Mouse (Mus musculus): ENCODE data around the gene Ccdc106. TPM values are rescaled to one million over a fixed set of nuclear protein-coding genes. Genes with fewer than 3 reads are reported as not detected.

The Ccdc106 gene
- polyA plus RNA-seq, 1 experiment from 2014 or later: 17.0 TPM

DNA sequence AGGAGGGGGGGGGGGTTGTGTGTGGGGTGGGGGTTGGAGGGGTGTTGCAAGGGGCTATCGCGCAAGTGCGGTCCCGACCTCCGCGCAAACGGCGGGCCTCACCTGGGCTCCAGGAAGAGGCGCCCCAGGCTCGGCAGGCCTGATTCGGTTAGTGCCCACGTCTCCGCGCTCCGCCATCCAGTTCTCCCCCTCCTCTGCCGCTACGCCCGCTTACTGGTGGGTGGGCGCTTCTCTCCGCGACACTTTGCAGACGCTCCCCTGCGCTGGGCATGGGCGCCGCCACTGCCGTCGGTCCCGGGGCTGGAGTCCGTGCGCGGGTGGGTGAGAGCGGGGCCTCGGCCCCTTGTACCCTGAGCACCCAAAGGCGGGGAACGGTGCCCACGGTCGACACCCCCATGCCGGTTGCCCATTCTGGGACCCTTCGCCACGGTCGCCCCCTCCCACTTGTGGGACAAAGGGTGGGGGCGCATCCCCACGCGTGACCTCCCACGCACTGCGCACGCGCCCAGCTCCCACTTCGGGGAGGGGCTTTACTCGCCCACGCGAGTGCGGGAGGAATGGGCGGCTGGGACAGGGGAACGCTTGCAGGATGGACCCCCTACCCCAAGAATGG lies 36.4 kb downstream of the Ccdc106 start:
- H3K4me3 ChIP-seq: peak overlapping the region; percentile 51
- no peaks in the 10 kb centered on the region for H3K9me3 ChIP-seq (replicated peaks)
- H3K27me3 ChIP-seq: peaks cover 72% of the 10 kb centered on the region
- peak overlapping the region; percentile 71 for H3K4me2 ChIP-seq
- H3K27ac ChIP-seq: no peak overlapping the region
- H3K4me1 ChIP-seq: peaks cover 62% of the 10 kb centered on the region
- ATAC-seq: no peak
- H3K9ac ChIP-seq: peak overlapping the region; percentile 74
- H3K36me3 ChIP-seq (ENCODE audit: poor library complexity, severe bottlenecking): no peaks in the 10 kb centered on the region
- WGBS: 1% methylated on average over 55 of the region's 55 CpGs

DNA sequence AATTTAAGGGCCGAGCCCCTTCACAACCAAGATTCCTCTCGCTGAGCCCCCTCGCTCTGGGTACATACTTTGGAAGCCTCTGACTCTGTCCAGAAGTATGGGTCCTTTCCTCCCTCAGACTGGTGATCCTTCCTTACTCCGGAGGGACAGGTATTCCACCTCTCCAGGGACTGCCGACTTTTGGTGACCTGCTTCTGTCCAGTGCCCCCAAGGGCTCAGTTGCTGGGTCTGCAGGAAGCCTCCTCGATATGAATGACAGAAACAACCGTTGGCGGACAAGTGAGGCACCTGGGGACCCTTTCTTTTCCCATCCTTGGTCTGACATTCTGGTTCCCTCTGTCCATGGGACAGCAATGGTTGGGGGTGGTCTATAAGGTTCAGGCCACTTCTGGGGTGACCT lies 37.0 kb downstream of the Ccdc106 start:
- peak overlapping the region; percentile 74 for H3K9ac ChIP-seq
- no peak for ATAC-seq
- peaks cover 56% of the 10 kb centered on the region for H3K4me1 ChIP-seq
- no peaks in the 10 kb centered on the region for H3K36me3 ChIP-seq (ENCODE audit: poor library complexity, severe bottlenecking)
- H3K9me3 ChIP-seq (replicated peaks): no peaks in the 10 kb centered on the region
- H3K27me3 ChIP-seq: peaks cover 67% of the 10 kb centered on the region
- no peak overlapping the region for H3K27ac ChIP-seq
- peak overlapping the region; percentile 71 for H3K4me2 ChIP-seq
- H3K4me3 ChIP-seq: peak overlapping the region; percentile 51
- 40% methylated on average over 8 of the region's 8 CpGs for WGBS

DNA sequence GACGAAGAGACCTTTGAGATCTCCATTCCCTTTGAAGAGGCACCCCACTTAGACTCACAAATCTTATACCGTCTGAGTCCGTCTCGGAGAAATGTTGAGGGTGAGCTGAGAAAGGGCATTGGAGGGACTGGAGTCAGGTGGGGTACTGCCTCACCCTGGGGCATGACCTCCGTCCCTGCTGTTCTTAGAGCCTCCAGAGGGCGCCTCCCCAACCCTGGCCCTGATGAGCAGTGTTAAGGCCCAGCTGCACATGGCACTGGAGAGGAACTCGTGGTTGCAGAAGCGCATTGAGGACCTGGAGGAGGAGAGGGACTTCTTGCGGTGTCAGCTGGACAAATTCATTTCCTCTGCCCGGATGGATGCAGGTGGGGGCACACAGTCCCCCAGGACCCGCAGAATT lies 37.5 kb downstream of the Ccdc106 start:
- peak overlapping the region; percentile 71 for H3K4me2 ChIP-seq
- ATAC-seq: no peak
- H3K36me3 ChIP-seq (ENCODE audit: poor library complexity, severe bottlenecking): no peaks in the 10 kb centered on the region
- H3K27ac ChIP-seq: no peak overlapping the region
- H3K27me3 ChIP-seq: peaks cover 63% of the 10 kb centered on the region
- H3K4me1 ChIP-seq: peaks cover 52% of the 10 kb centered on the region
- no peak overlapping the region for H3K9ac ChIP-seq
- peak overlapping the region; percentile 51 for H3K4me3 ChIP-seq
- H3K9me3 ChIP-seq (replicated peaks): no peaks in the 10 kb centered on the region
- 29% methylated on average over 11 of the region's 11 CpGs for WGBS

DNA sequence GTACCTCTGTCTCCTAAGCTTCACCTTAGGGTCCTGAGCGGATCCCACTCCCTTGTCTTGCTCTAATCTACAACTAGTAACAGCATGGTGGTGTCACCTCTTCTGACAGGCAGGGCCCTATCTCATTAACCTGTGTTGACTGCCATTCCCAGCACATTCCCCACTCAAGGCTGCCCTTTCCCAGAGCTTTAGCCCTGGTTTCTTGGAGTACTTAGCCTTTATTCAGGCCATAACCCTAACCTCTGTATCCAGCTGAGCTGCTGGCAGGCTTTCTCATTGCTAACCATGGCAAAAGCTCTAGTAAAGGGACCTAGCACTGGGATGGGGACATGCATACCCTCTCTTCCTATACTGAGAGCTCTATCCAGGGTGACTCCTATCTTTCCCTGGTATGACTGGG lies 38.3 kb downstream of the Ccdc106 start:
- Histone ChIP-seq H3K4me3 (no peak overlapping the region), H3K4me1 (peaks cover 49% of the 10 kb centered on the region), H3K4me2 (no peak overlapping the region), H3K27me3 (peaks cover 54% of the 10 kb centered on the region), H3K27ac (no peak overlapping the region), H3K9me3 (replicated peaks) (no peaks in the 10 kb centered on the region), H3K36me3 (ENCODE audit: poor library complexity, severe bottlenecking) (no peaks in the 10 kb centered on the region), H3K9ac (no peak overlapping the region)
- WGBS: 96% methylated on average over 1 of the region's 1 CpGs
- no peak for ATAC-seq

DNA sequence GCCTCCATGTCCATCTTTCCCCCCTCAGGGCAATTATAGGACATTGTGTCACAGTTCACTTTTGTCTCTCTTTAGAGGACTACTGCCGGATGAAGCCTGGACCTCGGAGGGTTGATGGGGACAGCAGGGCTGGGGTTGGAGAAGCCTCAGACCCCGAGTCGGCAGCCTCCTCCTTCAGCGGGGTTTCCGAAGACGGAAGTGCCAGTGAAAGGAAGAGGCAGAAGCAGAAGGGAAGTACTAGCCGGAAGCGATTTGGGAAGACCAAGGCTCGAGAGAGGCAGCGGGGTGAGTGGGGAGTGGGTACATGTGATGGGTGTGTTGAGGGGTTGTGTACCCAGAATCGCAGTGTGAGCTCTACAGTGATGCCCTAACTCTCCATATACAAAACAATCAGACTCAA lies 39.1 kb downstream of the Ccdc106 start:
- peak overlapping the region; percentile 99 for H3K27ac ChIP-seq
- H3K4me1 ChIP-seq: peaks cover 49% of the 10 kb centered on the region
- 0 out of 2 replicates have a peak overlapping the region, but pooled peaks have one; percentile 2 for H3K4me3 ChIP-seq
- no peak overlapping the region for H3K4me2 ChIP-seq
- peaks cover 46% of the 10 kb centered on the region for H3K27me3 ChIP-seq
- 88% methylated on average over 12 of the region's 12 CpGs for WGBS
- no peak for ATAC-seq
- no peak overlapping the region for H3K9ac ChIP-seq
- no peaks in the 10 kb centered on the region for H3K36me3 ChIP-seq (ENCODE audit: poor library complexity, severe bottlenecking)
- H3K9me3 ChIP-seq (replicated peaks): no peaks in the 10 kb centered on the region

DNA sequence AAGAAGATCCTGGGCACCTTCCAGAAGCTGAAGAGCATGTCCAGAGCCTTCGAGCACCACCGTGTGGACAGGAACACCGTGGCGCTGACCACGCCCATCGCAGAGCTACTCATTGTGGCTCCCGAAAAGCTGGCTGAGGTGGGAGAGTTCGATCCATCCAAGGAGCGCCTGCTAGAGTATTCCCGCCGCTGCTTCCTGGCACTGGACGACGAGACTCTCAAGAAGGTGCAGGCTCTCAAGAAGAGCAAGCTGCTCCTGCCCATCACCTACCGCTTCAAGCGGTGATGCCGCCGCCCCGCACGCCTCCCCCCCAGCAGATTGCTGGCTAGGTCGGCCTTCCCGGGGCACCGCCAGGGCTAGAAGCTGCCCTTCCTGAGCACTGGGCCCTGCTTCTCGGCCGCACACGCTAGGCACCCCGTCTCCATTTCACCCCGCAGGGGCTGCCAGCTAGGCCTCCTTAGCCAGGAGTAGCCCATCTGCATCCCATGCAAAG lies 39.9 kb downstream of the Ccdc106 start:
- no peak for ATAC-seq
- Histone ChIP-seq H3K9ac (peak overlapping the region; percentile 89), H3K4me3 (peak overlapping the region; percentile 58), H3K9me3 (replicated peaks) (no peaks in the 10 kb centered on the region), H3K4me1 (peaks cover 51% of the 10 kb centered on the region), H3K4me2 (peak overlapping the region; percentile 84), H3K36me3 (ENCODE audit: poor library complexity, severe bottlenecking) (no peaks in the 10 kb centered on the region), H3K27ac (peak overlapping the region; percentile 99), H3K27me3 (peaks cover 38% of the 10 kb centered on the region)
- WGBS: 3% methylated on average over 27 of the region's 27 CpGs

DNA sequence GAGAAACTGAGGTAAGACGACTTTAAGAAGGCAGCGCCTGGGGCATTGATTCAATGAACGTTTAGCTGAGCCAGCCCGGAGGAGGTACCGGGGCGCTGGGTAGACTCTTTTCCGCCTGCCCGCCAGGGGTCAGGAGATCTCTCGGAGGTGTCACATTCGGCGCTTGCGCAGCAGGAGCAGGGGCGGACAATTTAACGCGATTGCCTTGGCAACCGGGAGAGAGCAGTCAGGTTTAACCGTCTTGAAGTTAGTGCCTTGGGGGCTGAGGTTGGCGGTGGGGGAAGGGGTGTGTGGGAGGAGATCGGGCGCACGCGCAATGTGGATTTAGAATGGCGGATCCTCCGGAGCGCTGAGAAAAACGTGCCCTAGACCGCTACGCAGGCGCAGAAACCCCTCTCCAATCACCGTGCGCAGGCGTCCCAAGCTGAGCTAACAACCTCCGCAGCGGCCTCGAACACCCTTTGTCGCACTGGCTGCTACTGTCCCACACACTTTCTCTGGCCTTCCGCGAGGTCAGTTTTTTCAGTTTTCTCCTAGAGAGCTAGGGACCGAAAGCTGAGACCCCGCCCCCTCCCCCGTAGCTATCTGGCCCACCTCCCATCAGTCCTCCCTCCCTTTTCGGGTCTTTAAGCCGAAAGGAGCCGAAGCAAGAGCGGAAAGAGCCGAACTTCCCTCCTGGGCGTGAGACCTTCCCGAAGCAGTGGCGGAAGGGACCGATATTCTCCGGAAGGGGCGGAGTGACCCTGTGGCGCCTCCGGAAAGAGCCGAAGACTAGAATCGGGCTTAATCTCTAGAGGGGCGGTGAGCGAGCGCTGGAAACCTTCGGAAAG lies 40.8 kb downstream of the Ccdc106 start:
- H3K4me2 ChIP-seq: peak overlapping the region; percentile 84
- WGBS: under 1% methylated on average over 58 of the region's 60 CpGs
- peak overlapping the region; percentile 58 for H3K4me3 ChIP-seq
- peak overlapping the region; percentile 89 for H3K9ac ChIP-seq
- peak; percentile 92 for ATAC-seq
- peak overlapping the region; percentile 99 for H3K27ac ChIP-seq
- H3K4me1 ChIP-seq: peaks cover 58% of the 10 kb centered on the region
- H3K36me3 ChIP-seq (ENCODE audit: poor library complexity, severe bottlenecking): peaks cover 3% of the 10 kb centered on the region
- H3K9me3 ChIP-seq (replicated peaks): no peaks in the 10 kb centered on the region
- H3K27me3 ChIP-seq: peaks cover 29% of the 10 kb centered on the region

DNA sequence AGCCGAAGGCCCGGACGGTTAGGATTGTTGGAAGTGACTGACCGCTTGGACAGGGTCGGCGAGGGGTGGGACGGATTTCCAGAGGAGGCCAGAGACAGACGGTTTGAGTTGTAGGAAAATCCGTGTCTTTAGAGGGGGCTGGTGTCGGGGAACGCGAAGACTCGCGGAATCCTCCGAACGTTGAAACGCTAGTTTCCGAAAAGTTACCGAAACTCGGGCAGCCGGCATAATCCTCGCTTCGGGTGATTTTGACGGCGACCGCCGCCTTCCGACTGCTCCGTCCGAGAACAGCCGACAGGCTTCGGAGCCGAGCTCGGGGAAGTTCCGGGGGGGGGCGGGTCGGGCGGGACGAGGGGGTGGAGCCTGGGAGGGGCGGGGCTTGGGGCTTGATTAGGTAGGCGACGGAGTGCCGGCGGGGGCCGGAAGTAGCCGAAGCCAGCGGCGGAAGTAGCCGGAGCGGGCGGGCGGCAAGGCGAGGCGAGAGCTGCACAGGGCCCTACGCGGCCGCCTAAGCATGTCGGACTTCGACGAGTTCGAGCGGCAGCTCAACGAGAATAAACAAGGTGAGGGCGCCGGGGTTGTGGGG lies 41.5 kb downstream of the Ccdc106 start, which contains the start of gene U2af2:
TSS of gene U2af2 (plus strand) at position 370 of the 586 bp plus-strand sequence.
- Histone ChIP-seq H3K9ac (peak within 1 kb of the TSS; percentile 89), H3K27me3 (peaks cover 22% of the 10 kb centered on the region), H3K4me2 (peak within 1 kb of the TSS; percentile 84), H3K36me3 (ENCODE audit: poor library complexity, severe bottlenecking) (peaks cover 10% of the 10 kb centered on the region), H3K27ac (peak within 1 kb of the TSS; percentile 99), H3K4me1 (peaks cover 53% of the 10 kb centered on the region), H3K4me3 (peak within 1 kb of the TSS; percentile 58), H3K9me3 (replicated peaks) (no peaks in the 10 kb centered on the region)
- under 1% methylated on average over 51 of the region's 65 CpGs for WGBS
- peak; percentile 81 for ATAC-seq

DNA sequence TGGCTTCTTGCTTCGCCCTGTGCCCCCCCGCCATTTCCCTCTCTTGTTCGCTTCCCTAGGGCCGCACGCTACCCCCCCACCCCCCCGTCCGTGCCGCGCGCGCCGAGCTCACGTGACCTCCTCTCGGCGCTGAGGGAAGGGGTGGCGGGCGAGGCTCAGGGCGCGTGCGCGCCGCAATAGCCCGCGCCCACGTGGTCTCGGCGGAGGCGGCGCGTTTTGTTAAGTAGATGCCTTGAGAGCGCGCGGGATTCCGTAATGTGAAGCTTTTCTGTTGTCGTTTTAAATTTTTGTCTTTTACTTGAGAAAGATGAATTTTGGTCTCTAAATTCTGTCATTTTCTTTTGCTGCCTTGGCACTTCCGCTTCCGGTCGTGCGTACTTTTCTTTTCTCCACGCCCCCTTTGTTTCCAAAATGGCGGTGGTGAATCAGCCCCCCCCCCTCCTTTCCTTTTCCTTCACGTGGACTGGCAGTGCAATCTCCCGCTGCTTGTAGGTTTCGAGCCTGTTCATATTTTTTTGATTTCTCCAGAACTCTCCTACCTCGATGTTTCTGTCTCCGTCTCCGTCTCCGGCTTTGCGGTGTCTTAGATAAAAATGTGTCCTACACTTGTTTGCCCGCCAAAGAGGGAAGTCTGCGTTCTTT lies 42.1 kb downstream of the Ccdc106 start:
- Histone ChIP-seq H3K36me3 (ENCODE audit: poor library complexity, severe bottlenecking) (peaks cover 16% of the 10 kb centered on the region), H3K9ac (peak overlapping the region; percentile 79), H3K4me3 (peak overlapping the region; percentile 58), H3K4me2 (peak overlapping the region; percentile 84), H3K4me1 (peaks cover 47% of the 10 kb centered on the region), H3K9me3 (replicated peaks) (no peaks in the 10 kb centered on the region), H3K27ac (peak overlapping the region; percentile 99), H3K27me3 (peaks cover 16% of the 10 kb centered on the region)
- under 1% methylated on average over 45 of the region's 51 CpGs for WGBS
- ATAC-seq: peak; percentile 49

DNA sequence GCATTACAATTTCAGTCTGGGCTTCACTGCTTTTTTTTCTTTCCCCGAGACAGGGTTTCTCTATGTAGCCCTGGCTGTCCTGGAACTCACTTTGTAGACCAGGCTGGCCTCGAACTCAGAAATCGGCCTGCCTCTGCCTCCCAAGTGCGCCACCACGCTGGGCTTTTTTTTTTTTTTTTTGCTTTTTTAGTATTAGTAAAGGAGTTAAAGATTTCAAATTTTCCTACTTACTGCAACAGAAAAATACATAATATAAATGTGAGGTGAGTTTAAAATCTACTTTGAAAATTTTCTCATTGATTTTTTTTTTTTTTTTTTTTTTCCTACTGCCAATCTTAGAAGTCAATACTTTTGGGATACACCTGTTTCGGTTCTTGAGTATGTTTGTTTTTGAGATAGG lies 44.5 kb downstream of the Ccdc106 start:
- H3K4me2 ChIP-seq: no peak overlapping the region
- ATAC-seq: no peak
- peaks cover 35% of the 10 kb centered on the region for H3K4me1 ChIP-seq
- peaks cover 40% of the 10 kb centered on the region for H3K36me3 ChIP-seq (ENCODE audit: poor library complexity, severe bottlenecking)
- no peak overlapping the region for H3K4me3 ChIP-seq
- H3K9ac ChIP-seq: no peak overlapping the region
- H3K27ac ChIP-seq: no peak overlapping the region
- H3K27me3 ChIP-seq: no peaks in the 10 kb centered on the region
- WGBS: 95% methylated on average over 6 of the region's 6 CpGs
- H3K9me3 ChIP-seq (replicated peaks): no peaks in the 10 kb centered on the region

DNA sequence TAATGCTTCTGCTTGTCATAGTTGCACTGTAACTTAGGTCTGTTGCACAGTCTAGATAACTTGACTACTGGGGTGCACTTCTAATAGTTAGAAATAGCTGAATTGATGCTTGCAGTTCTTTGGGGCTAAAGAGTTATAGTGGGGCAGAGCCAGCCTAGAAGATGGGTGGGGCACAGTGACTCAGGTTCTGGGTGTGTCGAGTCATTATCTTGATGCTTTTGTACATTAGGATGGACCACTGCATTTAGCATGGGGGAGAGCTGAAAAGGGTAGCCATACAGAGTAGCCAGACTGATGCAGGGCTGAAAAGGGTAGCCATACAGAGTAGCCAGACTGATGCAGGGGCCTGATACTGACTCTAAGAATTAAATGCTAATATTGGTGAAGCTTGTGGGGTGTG lies 53.2 kb downstream of the Ccdc106 start:
- Histone ChIP-seq H3K9me3 (replicated peaks) (no peaks in the 10 kb centered on the region), H3K27me3 (no peaks in the 10 kb centered on the region), H3K27ac (no peak overlapping the region), H3K4me1 (no peaks in the 10 kb centered on the region), H3K4me2 (no peak overlapping the region), H3K36me3 (ENCODE audit: poor library complexity, severe bottlenecking) (peaks cover 98% of the 10 kb centered on the region), H3K9ac (no peak overlapping the region), H3K4me3 (no peak overlapping the region)
- 86% methylated on average over 1 of the region's 1 CpGs for WGBS
- ATAC-seq: no peak

All from forebrain, embryonic 13.5 days (tissue).